Mouse (Mus musculus) bone marrow, adult 2 months (tissue): ENCODE results near the gene Rnf4.

Source experiments
- CTCF ChIP-seq: fragments of 200-500 bp; IDR thresholded peaks from 2 replicates; pipeline ENCODE4 v1.5.1; 2011; ENCODE audit warnings: low read length, control low read depth; ENCODE audit not compliant: control insufficient read depth, insufficient read depth
- POLR2A ChIP-seq: fragments of 200-500 bp; IDR thresholded peaks from 2 replicates; pipeline ENCODE4 v1.6.1; 2011; ENCODE audit warnings: low read depth, mild to moderate bottlenecking, control low read depth, low read length, borderline replicate concordance; ENCODE audit not compliant: control insufficient read depth

DNA sequence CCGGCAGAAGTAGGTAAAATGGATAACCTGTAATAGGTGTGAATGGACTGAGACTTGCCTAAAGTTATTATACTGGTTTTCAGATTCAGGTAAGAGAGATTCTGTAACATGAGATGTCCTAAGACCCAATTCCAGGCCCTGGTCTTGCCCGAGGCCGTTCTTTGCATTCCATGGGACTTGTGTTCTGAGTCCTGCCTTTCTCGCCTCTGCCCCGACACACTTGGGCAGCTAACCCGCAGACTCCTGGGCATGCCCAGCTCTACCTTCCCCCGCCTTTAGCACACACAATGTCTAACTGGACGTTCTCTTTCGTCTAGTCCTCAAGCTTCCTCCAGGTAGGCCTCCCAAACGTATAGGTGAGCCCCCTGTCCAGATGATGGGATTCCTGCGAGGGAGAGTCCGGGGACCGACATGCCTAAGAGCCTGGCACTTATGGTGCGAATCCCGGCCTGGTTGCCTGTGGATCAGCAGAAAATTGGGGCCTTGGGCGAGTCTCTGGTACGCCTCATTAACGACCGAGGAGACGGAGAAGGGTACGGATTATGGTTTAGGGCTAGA, 471 bp upstream of the Rnf4 start:
- no peak for TF ChIP-seq POLR2A
- TF ChIP-seq CTCF = no peak
